Mouse (Mus musculus) liver, postnatal 0 days (tissue): ENCODE measurements around the gene Dph6.

Experiments used
- CTCF ChIP-seq: sonication (generic); IDR thresholded peaks from 2 replicates; pipeline ENCODE4 v1.5.1; 2016; ENCODE audit warnings: antibody characterized with exemption, low read depth
- EP300 ChIP-seq: IDR thresholded peaks from 2 replicates; pipeline ENCODE4 v1.6.1; 2016; ENCODE audit warnings: antibody characterized with exemption, low read depth, mild to moderate bottlenecking

DNA sequence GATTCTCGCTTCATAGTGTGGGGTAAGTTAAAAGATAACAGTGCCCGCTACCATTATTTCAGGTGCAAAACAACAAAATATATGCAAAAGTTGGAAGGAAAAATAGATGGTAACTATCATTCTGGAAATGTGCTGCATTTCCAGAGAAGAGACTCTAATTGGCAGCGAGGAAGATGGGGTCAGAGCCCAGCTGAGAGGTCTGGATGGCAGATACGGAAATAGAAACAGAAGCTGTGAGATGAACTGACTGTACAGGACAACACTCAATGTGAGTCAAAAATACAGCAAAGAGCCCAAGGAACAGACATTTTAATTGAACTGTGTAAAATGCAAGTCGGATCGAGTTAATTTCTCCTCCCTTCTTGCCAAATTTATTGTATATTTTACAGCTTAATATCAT is 114.3 kb downstream of the Dph6 start:
- TF ChIP-seq CTCF (no peak), EP300 (no peak)
